ENCODE assay signal across 15 mouse cellular contexts in the genomic region with DNA sequence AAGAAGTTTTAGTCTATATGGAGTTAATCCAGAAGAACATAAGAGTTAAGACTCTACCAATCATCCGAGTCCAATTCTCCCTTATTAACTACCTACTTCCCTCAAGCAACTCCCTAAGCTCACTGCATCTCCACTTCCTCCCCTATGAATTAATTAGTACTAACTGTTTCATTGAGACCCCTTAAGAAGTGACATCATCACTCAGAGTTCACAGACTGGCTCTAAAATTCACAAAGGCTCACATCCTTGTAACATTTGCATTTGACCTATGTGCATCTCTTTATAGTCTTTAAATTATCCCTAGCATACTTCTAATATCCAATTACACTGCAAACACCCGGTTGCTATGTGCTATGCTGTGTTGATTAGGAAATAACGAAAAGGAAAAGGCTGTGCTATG.
"Had no signal": no experiment of that assay in that cellular context is flagged by ENCODE, and none has a peak within 500 bp of the region (broad histone marks: within the 10 kb centered on the region; RNA-seq: fewer than 3 reads in every experiment).

No protein-coding gene starts in this region.

- H3K27ac ChIP-seq: neural tube, embryonic 13.5 days; neural tube, embryonic 15.5 days had no signal

- DNase-seq: lung, adult 18-20 months; lung, embryonic 14.5 days; lung, postnatal 10 days; lung, postnatal 4 days; right cerebral cortex, adult 18-20 months; right cerebral cortex, postnatal 25 days; right cerebral cortex, postnatal 4 days; spleen, adult 18-20 months; thymus, adult 18-20 months; thymus, postnatal 14 days; thymus, postnatal 36 days had no signal

- H3K4me3 ChIP-seq: midbrain, embryonic 12.5 days; myocyte; neural tube, embryonic 13.5 days; neural tube, embryonic 15.5 days had no signal

- H3K27me3 ChIP-seq: midbrain, embryonic 12.5 days; neural tube, embryonic 13.5 days; neural tube, embryonic 15.5 days had no signal

- H3K9me3 ChIP-seq: midbrain, embryonic 12.5 days; neural tube, embryonic 13.5 days; neural tube, embryonic 15.5 days had no signal

- H3K4me1 ChIP-seq: neural tube, embryonic 15.5 days had no signal

- H3K4me2 ChIP-seq: lung, embryonic 14.5 days; midbrain, embryonic 12.5 days; neural tube, embryonic 13.5 days; neural tube, embryonic 15.5 days had no signal

- H3K9ac ChIP-seq: lung, embryonic 14.5 days; midbrain, embryonic 12.5 days; neural tube, embryonic 13.5 days; neural tube, embryonic 15.5 days had no signal
